Mouse (Mus musculus): ENCODE data around the gene Rai1. TPM values are rescaled to one million over a fixed set of nuclear protein-coding genes. Genes with fewer than 3 reads are reported as not detected.
A peak's percentile ranks its signal among the peaks of the same experiment; 100 is the strongest.

Gene Rai1
- polyA plus RNA-seq, 1 experiment from 2014 or later = 10.7 TPM

GRCm38 (mm10) chr11:60230512-60230911 lies 125.7 kb downstream of the Rai1 start:
- no peak for TF ChIP-seq EP300 (optimal IDR thresholded peaks at IDR 0.05)
- no peak for TF ChIP-seq CTCF (IDR thresholded peaks at IDR 0.05; ENCODE audit: low read depth)
- no peak overlapping the region for H3K4me2 ChIP-seq (replicated peaks; ENCODE audit: low read depth)
- no peak for ATAC-seq (ENCODE audit: low FRiP score, low TSS enrichment)
- H3K4me3 ChIP-seq (ENCODE audit: low read depth, low read length) = no peak overlapping the region
- 83% methylated on average over 7 of the region's 7 CpGs for WGBS
- no peak overlapping the region for H3K9ac ChIP-seq (ENCODE audit: low read length)
- no peaks in the 10 kb centered on the region for H3K9me3 ChIP-seq (ENCODE audit: control insufficient read depth, low read length)
- H3K36me3 ChIP-seq (ENCODE audit: control insufficient read depth, insufficient read depth, low read length) = peaks cover 8% of the 10 kb centered on the region; the same call in 1 of the 2 replicates
- no peaks in the 10 kb centered on the region for H3K4me1 ChIP-seq (replicated peaks; ENCODE audit: control insufficient read depth, insufficient read depth)
- DNase-seq (ENCODE audit: low spot score) = no peak
- no peaks in the 10 kb centered on the region for H3K27me3 ChIP-seq (ENCODE audit: control insufficient read depth, insufficient read depth, low read length)
- no peak overlapping the region; the same call in none of the 2 replicates for H3K27ac ChIP-seq (replicated peaks)

GRCm38 (mm10) chr11:60231326-60231725 lies 126.5 kb downstream of the Rai1 start:
- Histone ChIP-seq H3K27ac (replicated peaks) (no peak overlapping the region), H3K4me2 (replicated peaks; ENCODE audit: low read depth) (no peak overlapping the region), H3K36me3 (ENCODE audit: control insufficient read depth, insufficient read depth, low read length) (peaks cover 8% of the 10 kb centered on the region; the same call in 1 of the 2 replicates), H3K4me3 (ENCODE audit: low read depth, low read length) (no peak overlapping the region), H3K27me3 (ENCODE audit: control insufficient read depth, insufficient read depth, low read length) (no peaks in the 10 kb centered on the region), H3K9me3 (ENCODE audit: control insufficient read depth, low read length) (no peaks in the 10 kb centered on the region), H3K4me1 (replicated peaks; ENCODE audit: control insufficient read depth, insufficient read depth) (no peaks in the 10 kb centered on the region), H3K9ac (ENCODE audit: low read length) (no peak overlapping the region)
- no peak for ATAC-seq (ENCODE audit: low FRiP score, low TSS enrichment)
- 72% methylated on average over 3 of the region's 3 CpGs for WGBS
- no peak for DNase-seq (ENCODE audit: low spot score)
- no peak for TF ChIP-seq CTCF (IDR thresholded peaks at IDR 0.05; ENCODE audit: low read depth)
- no peak for TF ChIP-seq EP300 (optimal IDR thresholded peaks at IDR 0.05)

- Histone ChIP-seq H3K4me2 (replicated peaks; ENCODE audit: low read depth) (no peak overlapping the region), H3K4me1 (replicated peaks; ENCODE audit: control insufficient read depth, insufficient read depth) (no peaks in the 10 kb centered on the region), H3K36me3 (ENCODE audit: control insufficient read depth, insufficient read depth, low read length) (peaks cover 8% of the 10 kb centered on the region; the same call in 1 of the 2 replicates), H3K27me3 (ENCODE audit: control insufficient read depth, insufficient read depth, low read length) (no peaks in the 10 kb centered on the region), H3K9me3 (ENCODE audit: control insufficient read depth, low read length) (no peaks in the 10 kb centered on the region), H3K4me3 (ENCODE audit: low read depth, low read length) (no peak overlapping the region), H3K9ac (ENCODE audit: low read length) (no peak overlapping the region), H3K27ac (replicated peaks) (no peak overlapping the region)
- no peak for TF ChIP-seq CTCF (IDR thresholded peaks at IDR 0.05; ENCODE audit: low read depth)
- no peak for TF ChIP-seq EP300 (optimal IDR thresholded peaks at IDR 0.05)
- ATAC-seq (ENCODE audit: low FRiP score, low TSS enrichment) (no peak), DNase-seq (ENCODE audit: low spot score) (no peak)
- WGBS = 54% methylated on average over 4 of the region's 4 CpGs
These were observed 127.1 kb downstream of the Rai1 start for GRCm38 (mm10) chr11:60231951-60232350.

- DNase-seq (ENCODE audit: low spot score) (no peak), ATAC-seq (ENCODE audit: low FRiP score, low TSS enrichment) (no peak)
- Histone ChIP-seq H3K9me3 (ENCODE audit: control insufficient read depth, low read length) (no peaks in the 10 kb centered on the region), H3K27ac (replicated peaks) (no peak overlapping the region), H3K27me3 (ENCODE audit: control insufficient read depth, insufficient read depth, low read length) (no peaks in the 10 kb centered on the region), H3K4me2 (replicated peaks; ENCODE audit: low read depth) (no peak overlapping the region), H3K4me3 (ENCODE audit: low read depth, low read length) (no peak overlapping the region), H3K9ac (ENCODE audit: low read length) (no peak overlapping the region), H3K4me1 (replicated peaks; ENCODE audit: control insufficient read depth, insufficient read depth) (no peaks in the 10 kb centered on the region), H3K36me3 (ENCODE audit: control insufficient read depth, insufficient read depth, low read length) (peaks cover 8% of the 10 kb centered on the region; the same call in 1 of the 2 replicates)
- 79% methylated on average over 14 of the region's 14 CpGs for WGBS
- TF ChIP-seq EP300 (optimal IDR thresholded peaks at IDR 0.05) (no peak), CTCF (IDR thresholded peaks at IDR 0.05; ENCODE audit: low read depth) (no peak)
These were observed 127.7 kb downstream of the Rai1 start for GRCm38 (mm10) chr11:60232441-60233058.

- peaks cover 7% of the 10 kb centered on the region; the same call in 1 of the 2 replicates for H3K36me3 ChIP-seq (ENCODE audit: control insufficient read depth, insufficient read depth, low read length)
- H3K4me1 ChIP-seq (replicated peaks; ENCODE audit: control insufficient read depth, insufficient read depth) = no peaks in the 10 kb centered on the region
- no peaks in the 10 kb centered on the region for H3K9me3 ChIP-seq (ENCODE audit: control insufficient read depth, low read length)
- ATAC-seq (ENCODE audit: low FRiP score, low TSS enrichment) = no peak
- H3K4me3 ChIP-seq (ENCODE audit: low read depth, low read length) = no peak overlapping the region
- TF ChIP-seq EP300 (optimal IDR thresholded peaks at IDR 0.05) (no peak), CTCF (IDR thresholded peaks at IDR 0.05; ENCODE audit: low read depth) (no peak)
- WGBS = 57% methylated on average over 8 of the region's 8 CpGs
- 0 out of 2 replicates have a peak overlapping the region, but pooled peaks have one; percentile 30 for H3K27ac ChIP-seq (replicated peaks)
- H3K4me2 ChIP-seq (replicated peaks; ENCODE audit: low read depth) = no peak overlapping the region
- DNase-seq (ENCODE audit: low spot score) = no peak
- H3K9ac ChIP-seq (ENCODE audit: low read length) = 0 out of 2 replicates have a peak overlapping the region, but pooled peaks have one; percentile 3
- no peaks in the 10 kb centered on the region for H3K27me3 ChIP-seq (ENCODE audit: control insufficient read depth, insufficient read depth, low read length)
These were observed 128.4 kb downstream of the Rai1 start for GRCm38 (mm10) chr11:60233235-60233634.

- 82% methylated on average over 5 of the region's 5 CpGs for WGBS
- Histone ChIP-seq H3K4me2 (replicated peaks; ENCODE audit: low read depth) (no peak overlapping the region), H3K4me3 (ENCODE audit: low read depth, low read length) (no peak overlapping the region), H3K27ac (replicated peaks) (no peak overlapping the region), H3K27me3 (ENCODE audit: control insufficient read depth, insufficient read depth, low read length) (no peaks in the 10 kb centered on the region), H3K4me1 (replicated peaks; ENCODE audit: control insufficient read depth, insufficient read depth) (no peaks in the 10 kb centered on the region), H3K36me3 (ENCODE audit: control insufficient read depth, insufficient read depth, low read length) (no peaks in the 10 kb centered on the region; the same call in 1 of the 2 replicates), H3K9ac (ENCODE audit: low read length) (no peak overlapping the region), H3K9me3 (ENCODE audit: control insufficient read depth, low read length) (no peaks in the 10 kb centered on the region)
- no peak for DNase-seq (ENCODE audit: low spot score)
- no peak for ATAC-seq (ENCODE audit: low FRiP score, low TSS enrichment)
- TF ChIP-seq CTCF (IDR thresholded peaks at IDR 0.05; ENCODE audit: low read depth) (no peak), EP300 (optimal IDR thresholded peaks at IDR 0.05) (no peak)
These were observed 130.5 kb downstream of the Rai1 start for GRCm38 (mm10) chr11:60235351-60235750.
